Mouse (Mus musculus): Measurements from ENCODE around the gene Olfr676. TPM values are rescaled to one million over a fixed set of nuclear protein-coding genes. Genes with fewer than 3 reads are reported as not detected.
"Not testable (repeated sequence)": the region's sequence is repeated elsewhere in the genome, so short reads cannot be mapped to it uniquely, and the experiment has no call there.

The Olfr676 gene
- not detected in 2 replicates for polyA plus RNA-seq (2015; fragmentation: Nextera tagmentation; extraction: Ambion mirVana)

GRCm38 (mm10) chr7:105032398-105032797 lies at the start of gene Olfr676:
Gene Olfr676, plus strand, starts transcription at chr7:105032698.
- no peaks in the 10 kb centered on the region for H3K9me3 ChIP-seq (replicated peaks; ENCODE audit: control insufficient read depth, low read length)
- no peaks in the 10 kb centered on the region for H3K4me1 ChIP-seq (ENCODE audit: control insufficient read depth, low read depth, low read length)
- H3K4me2 ChIP-seq (ENCODE audit: low read depth, low read length): no peak within 1 kb of the TSS
- ATAC-seq (ENCODE audit: low read depth): no peak
- H3K4me3 ChIP-seq (ENCODE audit: low read depth, low read length): no peak within 1 kb of the TSS
- no peaks in the 10 kb centered on the region for H3K27me3 ChIP-seq (ENCODE audit: control insufficient read depth, insufficient read depth, low read depth, low read length)
- no peak within 1 kb of the TSS for H3K27ac ChIP-seq (ENCODE audit: low read length)
- H3K9ac ChIP-seq (ENCODE audit: low read depth, low read length): no peak within 1 kb of the TSS
- no peaks in the 10 kb centered on the region for H3K36me3 ChIP-seq (ENCODE audit: control insufficient read depth, insufficient read depth)

- no peaks in the 10 kb centered on the region for H3K4me1 ChIP-seq (ENCODE audit: control insufficient read depth, low read depth, low read length)
- no peak for ATAC-seq (ENCODE audit: low read depth)
- H3K36me3 ChIP-seq (ENCODE audit: control insufficient read depth, insufficient read depth): no peaks in the 10 kb centered on the region
- H3K27ac ChIP-seq (ENCODE audit: low read length): no peak within 1 kb of the TSS
- H3K4me3 ChIP-seq (ENCODE audit: low read depth, low read length): no peak within 1 kb of the TSS
- H3K9me3 ChIP-seq (replicated peaks; ENCODE audit: control insufficient read depth, low read length): no peaks in the 10 kb centered on the region
- H3K4me2 ChIP-seq (ENCODE audit: low read depth, low read length): no peak within 1 kb of the TSS
- no peak within 1 kb of the TSS for H3K9ac ChIP-seq (ENCODE audit: low read depth, low read length)
- H3K27me3 ChIP-seq (ENCODE audit: control insufficient read depth, insufficient read depth, low read depth, low read length): no peaks in the 10 kb centered on the region
Observed at GRCm38 (mm10) chr7:105001929-105002328, 30.6 kb upstream of the Olfr676 start, which contains the start of gene Olfr672. Gene Olfr672, minus strand, starts transcription at chr7:105002029.

DNA sequence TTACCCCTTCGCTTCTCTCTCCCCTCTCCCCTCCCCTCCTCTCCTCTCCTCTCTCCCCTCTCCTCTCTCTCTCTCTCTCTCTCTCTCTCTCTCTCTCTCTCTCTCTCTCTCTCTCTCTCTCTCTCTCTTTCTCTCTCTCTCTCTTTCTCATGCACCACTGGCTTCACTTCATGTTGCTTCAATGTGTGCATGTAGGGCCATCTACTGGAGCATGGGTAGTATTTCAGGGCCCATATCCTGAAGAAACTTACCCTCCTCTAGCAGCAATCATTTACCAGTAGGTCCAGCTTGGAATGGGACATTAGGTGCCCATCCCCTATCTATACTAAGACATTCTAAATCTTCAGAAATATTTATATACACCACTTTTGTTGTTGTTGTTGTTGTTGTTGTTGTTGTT lies 10.0 kb upstream of the Olfr676 start:
- Histone ChIP-seq H3K27ac (ENCODE audit: low read length) (no peak overlapping the region), H3K4me3 (ENCODE audit: low read depth, low read length) (no peak overlapping the region), H3K9ac (ENCODE audit: low read depth, low read length) (no peak overlapping the region), H3K4me2 (ENCODE audit: low read depth, low read length) (no peak overlapping the region), H3K9me3 (replicated peaks; ENCODE audit: control insufficient read depth, low read length) (no peaks in the 10 kb centered on the region), H3K27me3 (ENCODE audit: control insufficient read depth, insufficient read depth, low read depth, low read length) (no peaks in the 10 kb centered on the region), H3K36me3 (ENCODE audit: control insufficient read depth, insufficient read depth) (no peaks in the 10 kb centered on the region), H3K4me1 (ENCODE audit: control insufficient read depth, low read depth, low read length) (no peaks in the 10 kb centered on the region)
- no peak for ATAC-seq (ENCODE audit: low read depth)
- 50% methylated on average over 1 of the region's 1 CpGs for WGBS (ENCODE audit: insufficient replicate concordance)

- WGBS (ENCODE audit: insufficient replicate concordance): 39% methylated on average over 1 of the region's 1 CpGs
- Histone ChIP-seq H3K27me3 (ENCODE audit: control insufficient read depth, insufficient read depth, low read depth, low read length) (no peaks in the 10 kb centered on the region), H3K4me2 (ENCODE audit: low read depth, low read length) (no peak within 1 kb of the TSS), H3K27ac (ENCODE audit: low read length) (no peak within 1 kb of the TSS), H3K4me3 (ENCODE audit: low read depth, low read length) (no peak within 1 kb of the TSS), H3K9ac (ENCODE audit: low read depth, low read length) (no peak within 1 kb of the TSS), H3K36me3 (ENCODE audit: control insufficient read depth, insufficient read depth) (no peaks in the 10 kb centered on the region), H3K9me3 (replicated peaks; ENCODE audit: control insufficient read depth, low read length) (no peaks in the 10 kb centered on the region), H3K4me1 (ENCODE audit: control insufficient read depth, low read depth, low read length) (no peaks in the 10 kb centered on the region)
- no peak for ATAC-seq (ENCODE audit: low read depth)
Observed at GRCm38 (mm10) chr7:105028360-105028759, 4.1 kb upstream of the Olfr676 start, which contains the start of gene Olfr675. Gene Olfr675, minus strand, starts transcription at chr7:105028460.

- not testable (repeated sequence) for H3K4me3 ChIP-seq (ENCODE audit: low read depth, low read length); H3K9me3 ChIP-seq (replicated peaks; ENCODE audit: control insufficient read depth, low read length); H3K36me3 ChIP-seq (ENCODE audit: control insufficient read depth, insufficient read depth); H3K9ac ChIP-seq (ENCODE audit: low read depth, low read length); H3K27me3 ChIP-seq (ENCODE audit: control insufficient read depth, insufficient read depth, low read depth, low read length); H3K4me1 ChIP-seq (ENCODE audit: control insufficient read depth, low read depth, low read length); ATAC-seq (ENCODE audit: low read depth); H3K27ac ChIP-seq (ENCODE audit: low read length); H3K4me2 ChIP-seq (ENCODE audit: low read depth, low read length)
- 38% methylated on average over 5 of the region's 5 CpGs for WGBS (ENCODE audit: insufficient replicate concordance)
Observed at GRCm38 (mm10) chr7:105033836-105034235, 1.3 kb downstream of the Olfr676 start.

- ATAC-seq (ENCODE audit: low read depth): no peak
Observed at GRCm38 (mm10) chr7:105058951-105059350, 26.5 kb downstream of the Olfr676 start.

GRCm38 (mm10) chr7:105064175-105064574 lies 31.7 kb downstream of the Olfr676 start, which contains the start of gene Olfr678:
Gene Olfr678, plus strand, starts transcription at chr7:105064475.
- Histone ChIP-seq H3K4me2 (ENCODE audit: low read depth, low read length) (no peak within 1 kb of the TSS), H3K4me1 (ENCODE audit: control insufficient read depth, low read depth, low read length) (no peaks in the 10 kb centered on the region), H3K36me3 (ENCODE audit: control insufficient read depth, insufficient read depth) (no peaks in the 10 kb centered on the region), H3K4me3 (ENCODE audit: low read depth, low read length) (no peak within 1 kb of the TSS), H3K27me3 (ENCODE audit: control insufficient read depth, insufficient read depth, low read depth, low read length) (no peaks in the 10 kb centered on the region), H3K9me3 (replicated peaks; ENCODE audit: control insufficient read depth, low read length) (no peaks in the 10 kb centered on the region), H3K27ac (ENCODE audit: low read length) (no peak within 1 kb of the TSS), H3K9ac (ENCODE audit: low read depth, low read length) (no peak within 1 kb of the TSS)
- 76% methylated on average over 1 of the region's 1 CpGs for WGBS (ENCODE audit: insufficient replicate concordance)
- no peak for ATAC-seq (ENCODE audit: low read depth)

More at GRCm38 (mm10) chr7:105058951-105059350, 26.5 kb downstream of the Olfr676 start:
- no peak overlapping the region for H3K4me2 ChIP-seq (ENCODE audit: low read depth, low read length)
- H3K4me3 ChIP-seq (ENCODE audit: low read depth, low read length): no peak overlapping the region
- no peaks in the 10 kb centered on the region for H3K4me1 ChIP-seq (ENCODE audit: control insufficient read depth, low read depth, low read length)
- H3K9ac ChIP-seq (ENCODE audit: low read depth, low read length): no peak overlapping the region
- H3K36me3 ChIP-seq (ENCODE audit: control insufficient read depth, insufficient read depth): no peaks in the 10 kb centered on the region
- H3K27me3 ChIP-seq (ENCODE audit: control insufficient read depth, insufficient read depth, low read depth, low read length): no peaks in the 10 kb centered on the region
- H3K27ac ChIP-seq (ENCODE audit: low read length): no peak overlapping the region
- H3K9me3 ChIP-seq (replicated peaks; ENCODE audit: control insufficient read depth, low read length): no peaks in the 10 kb centered on the region

GRCm38 (mm10) chr7:105080905-105081304 lies 48.4 kb downstream of the Olfr676 start, which contains the start of gene Olfr679:
Gene Olfr679, plus strand, starts transcription at chr7:105081205.
- Histone ChIP-seq H3K4me2 (ENCODE audit: low read depth, low read length) (no peak within 1 kb of the TSS), H3K9me3 (replicated peaks; ENCODE audit: control insufficient read depth, low read length) (no peaks in the 10 kb centered on the region), H3K4me1 (ENCODE audit: control insufficient read depth, low read depth, low read length) (no peaks in the 10 kb centered on the region), H3K27ac (ENCODE audit: low read length) (no peak within 1 kb of the TSS), H3K9ac (ENCODE audit: low read depth, low read length) (no peak within 1 kb of the TSS), H3K27me3 (ENCODE audit: control insufficient read depth, insufficient read depth, low read depth, low read length) (no peaks in the 10 kb centered on the region), H3K36me3 (ENCODE audit: control insufficient read depth, insufficient read depth) (no peaks in the 10 kb centered on the region), H3K4me3 (ENCODE audit: low read depth, low read length) (no peak within 1 kb of the TSS)
- ATAC-seq (ENCODE audit: low read depth): no peak
- WGBS (ENCODE audit: insufficient replicate concordance): 19% methylated on average over 1 of the region's 1 CpGs

All from liver, embryonic 16.5 days (tissue).